Mouse (Mus musculus) heart, embryonic 14.5 days (tissue): ENCODE measurements around the gene Gm49354. TPM values are rescaled to one million over a fixed set of nuclear protein-coding genes. Genes with fewer than 3 reads are reported as not detected.

Experiments
- ATAC-seq: fragments of 200-750 bp; cut with Nextera tagmentation; 2 replicates; pipeline ENCODE4 v1.8.0; 2017; ENCODE audit warnings: low read depth, moderate TSS enrichment; ENCODE audit not compliant: insufficient number of reproducible peaks, insufficient read depth, low FRiP score
- H3K27ac ChIP-seq, 2 experiments: fragments of 200-500 bp in 1 of 2; fragments of 300-500 bp in 1 of 2; sonication (generic) in 1 of 2; replicated peaks in 1 of 2; 2 replicates each; pipeline ENCODE4 v1.5.1; 2012 to 2014; ENCODE audit warnings: low read depth in 2 of 2, low read length in 2 of 2, control low read depth in 1 of 2, mild to moderate bottlenecking in 1 of 2, mixed read lengths in 1 of 2; ENCODE audit not compliant: control insufficient read depth in 1 of 2, insufficient read depth in 1 of 2
- H3K27me3 ChIP-seq: fragments of 300-500 bp; sonication (generic); 2 replicates; pipeline ENCODE4 v1.6.1; 2014; ENCODE audit warnings: mild to moderate bottlenecking, low read length, control low read depth; ENCODE audit not compliant: control insufficient read depth, insufficient read depth
- H3K36me3 ChIP-seq: fragments of 300-500 bp; sonication (generic); 2 replicates; pipeline ENCODE4 v1.6.1; 2014; ENCODE audit warnings: mild to moderate bottlenecking, control low read depth, low read length, mixed read lengths; ENCODE audit not compliant: control insufficient read depth, insufficient read depth
- H3K4me1 ChIP-seq, 2 experiments: fragments of 200-500 bp in 1 of 2; fragments of 300-500 bp in 1 of 2; sonication (generic) in 1 of 2; 2 replicates each; pipeline ENCODE4 v1.6.1; 2012 to 2014; ENCODE audit warnings: low read length in 2 of 2, control low read depth in 1 of 2, mixed read lengths in 1 of 2; ENCODE audit not compliant: control insufficient read depth in 2 of 2, insufficient read depth in 2 of 2
- H3K4me2 ChIP-seq: fragments of 300-500 bp; sonication (generic); 2 replicates; pipeline ENCODE4 v1.6.1; 2014; ENCODE audit warnings: mild to moderate bottlenecking, low read length
- H3K4me3 ChIP-seq, 2 experiments: fragments of 200-500 bp in 1 of 2; fragments of 300-500 bp in 1 of 2; sonication (generic) in 1 of 2; 2 replicates each; pipeline ENCODE4 v1.5.1; 2012 to 2014; ENCODE audit warnings: low read length in 2 of 2, mild to moderate bottlenecking in 2 of 2, control low read depth in 1 of 2, low read depth in 1 of 2, moderate library complexity in 1 of 2; ENCODE audit not compliant: control insufficient read depth in 1 of 2, insufficient read depth in 1 of 2
- H3K9ac ChIP-seq: fragments of 300-500 bp; sonication (generic); 2 replicates; pipeline ENCODE4 v1.6.1; 2014; ENCODE audit warnings: mild to moderate bottlenecking, low read length
- H3K9me3 ChIP-seq: fragments of 300-500 bp; sonication (generic); 2 replicates; pipeline ENCODE4 v1.6.1; 2016; ENCODE audit warnings: low read length, control low read depth; ENCODE audit not compliant: control insufficient read depth
- WGBS: fragments of 180-500 bp; shearing (Covaris S2); extraction: QIAGEN DNeasy Blood & Tissue Kit; methylation state at CpG from one replicate; pipeline ENCODE4 v1.1.7; 2014; 5-methylcytosine and 5-hydroxymethylcytosine counted together
- polyA plus RNA-seq: library from polyadenylated mRNA; unstranded; fragments of >200 nt; fragmentation: Nextera tagmentation; extraction: Ambion mirVana; gene quantifications from 2 replicates; pipeline ENCODE4 v1.2.1, GENCODE M21; 2014

Gm49354 gene
- polyA plus RNA-seq, 1 experiment from 2014 or later, result not detected

DNA sequence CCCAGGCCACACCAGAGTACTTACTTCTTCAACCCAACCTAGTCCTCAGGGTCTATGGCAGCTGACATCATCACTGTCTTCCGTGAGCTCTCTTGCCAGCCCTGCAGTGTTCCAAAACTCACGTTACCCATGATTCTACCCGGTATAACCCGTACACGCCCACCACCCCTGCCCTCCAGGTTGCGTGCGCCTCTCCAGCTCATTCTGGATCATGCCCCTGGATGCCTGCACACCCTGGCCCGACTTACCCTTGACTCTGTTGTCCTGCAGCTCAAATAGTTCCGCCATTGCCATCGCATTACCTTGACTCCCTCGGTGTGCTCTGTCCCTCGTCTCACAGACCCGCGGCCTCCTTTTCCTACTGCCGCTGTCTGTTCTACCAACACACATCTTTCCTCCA, 71.8 kb downstream of the Gm49354 start, which contains the start of gene Spata31d1a:
Gene Spata31d1a, minus strand, starts transcription at position 101 of the 400 bp plus-strand sequence.
- Histone ChIP-seq H3K4me2 (no peak within 1 kb of the TSS), H3K9me3 (no peaks in the 10 kb centered on the region), H3K36me3 (no peaks in the 10 kb centered on the region), H3K4me1 (no peaks in the 10 kb centered on the region; a peak in 1 of 4 replicates), H3K4me3 (no peak within 1 kb of the TSS), H3K9ac (no peak within 1 kb of the TSS), H3K27ac (no peak within 1 kb of the TSS), H3K27me3 (no peaks in the 10 kb centered on the region)
- no peak for ATAC-seq
- 87% methylated on average over 15 of the region's 15 CpGs for WGBS

Other genes with a start within 250 kb of the Gm49354 start
- 14.9 and 15.1 TPM in 2 replicates for gene Agtpbp1, start 197.0 kb downstream of the Gm49354 start, polyA plus RNA-seq
- gene Naa35, start 197.0 kb downstream of the Gm49354 start, polyA plus RNA-seq, result 54.4 and 70.3 TPM in 2 replicates
- gene Golm1, start 106.4 kb downstream of the Gm49354 start, polyA plus RNA-seq, result 46.6 and 49.2 TPM in 2 replicates
- not detected in 2 replicates for gene 4921517D22Rik, start 88.1 kb downstream of the Gm49354 start, polyA plus RNA-seq
- 0.05 TPM in 1 of 2 replicates, not detected in the other for gene Spata31d1a, start 71.9 kb downstream of the Gm49354 start, polyA plus RNA-seq
- not detected in 2 replicates for gene Spata31d1b, start 70.0 kb downstream of the Gm49354 start, polyA plus RNA-seq
- not detected in 2 replicates for gene Spata31d1d, start 50.5 kb downstream of the Gm49354 start, polyA plus RNA-seq
- 0.27 TPM in 1 of 2 replicates, not detected in the other for gene 1700014D04Rik, start 35.5 kb downstream of the Gm49354 start, polyA plus RNA-seq
- 213 and 236 TPM in 2 replicates for gene Isca1, start 12.4 kb downstream of the Gm49354 start, polyA plus RNA-seq
- 35.0 and 35.1 TPM in 2 replicates for gene Tut7, start 40.9 kb upstream of the Gm49354 start, polyA plus RNA-seq